Mouse (Mus musculus) CH12.LX (cell line): Measurements from ENCODE around the gene Usp49. TPM values are rescaled to one million over a fixed set of nuclear protein-coding genes. Genes with fewer than 3 reads are reported as not detected.

ENCODE experiments used
- DNase-seq: peaks from one replicate; pipeline ENCODE4 v3.0.0-alpha.2; 2013; ENCODE audit errors: extremely low read depth
- H3K27ac ChIP-seq: 2 replicates; pipeline ENCODE4 v1.5.1; 2012; ENCODE audit warnings: low read depth, mild to moderate bottlenecking, control low read depth, moderate library complexity; ENCODE audit not compliant: insufficient read depth
- H3K27me3 ChIP-seq: replicated peaks from 2 replicates; pipeline ENCODE3; 2012; ENCODE audit warnings: inconsistent platforms
- H3K36me3 ChIP-seq, 2 experiments: replicated peaks in 1 of 2; 2 replicates each; pipeline versions ENCODE3 to v1.6.1; 2012; ENCODE audit warnings: inconsistent platforms in 1 of 2, low read length in 1 of 2, mild to moderate bottlenecking in 1 of 2, mixed read lengths in 1 of 2, moderate library complexity in 1 of 2; ENCODE audit not compliant: control insufficient read depth in 1 of 2, insufficient read depth in 1 of 2
- H3K4me1 ChIP-seq, 2 experiments: 2 replicates each; pipeline ENCODE4 v1.6.1; 2012; ENCODE audit warnings: inconsistent platforms in 1 of 2, moderate library complexity in 1 of 2; ENCODE audit not compliant: insufficient read depth in 2 of 2, control insufficient read depth in 1 of 2
- H3K4me2 ChIP-seq: 2 replicates; pipeline ENCODE4 v1.6.1; 2012; ENCODE audit warnings: low read depth, mild to moderate bottlenecking, control low read depth; ENCODE audit not compliant: poor library complexity, insufficient read depth, severe bottlenecking
- H3K4me3 ChIP-seq, 3 experiments: fragments of 150-350 bp in 1 of 3; sonication (generic) in 1 of 3; replicated peaks in 1 of 3; 2 replicates each; pipeline versions ENCODE3 to v1.5.1; 2011 to 2012; ENCODE audit warnings: low read depth in 2 of 3, low read length in 2 of 3, mild to moderate bottlenecking in 2 of 3, moderate library complexity in 2 of 3, control low read depth in 1 of 3, improper control_type of control experiment in 1 of 3, inconsistent platforms in 1 of 3, mixed read lengths in 1 of 3; ENCODE audit not compliant: poor library complexity in 1 of 3
- H3K79me2 ChIP-seq: replicated peaks from 2 replicates; pipeline ENCODE4 v1.6.1; 2012; ENCODE audit warnings: mild to moderate bottlenecking, moderate library complexity; ENCODE audit not compliant: control insufficient read depth, poor library complexity, insufficient read depth, severe bottlenecking; ENCODE audit errors: extremely low read depth
- H3K9ac ChIP-seq: 2 replicates; pipeline ENCODE4 v1.6.1; 2012; ENCODE audit warnings: low read depth, mild to moderate bottlenecking, control low read depth, moderate library complexity; ENCODE audit not compliant: insufficient read depth
- H3K9me3 ChIP-seq: replicated peaks from 2 replicates; pipeline ENCODE3; 2012; ENCODE audit warnings: low read length, inconsistent platforms, mixed read lengths
- CHD2 ChIP-seq: IDR thresholded peaks from 2 replicates; pipeline ENCODE4 v1.6.1; 2011; ENCODE audit warnings: low read length, improper control_type of control experiment
- CTCF ChIP-seq, 2 experiments: IDR thresholded peaks in 1 of 2; conservative IDR thresholded peaks in 1 of 2; 2 replicates each; pipeline ENCODE4 v1.5.1; 2011 to 2012; ENCODE audit warnings: low read depth in 2 of 2, low read length in 2 of 2, improper control_type of control experiment in 1 of 2, inconsistent platforms in 1 of 2, mild to moderate bottlenecking in 1 of 2, moderate library complexity in 1 of 2
- E2F4 ChIP-seq: IDR thresholded peaks from 2 replicates; pipeline ENCODE4 v1.6.1; 2011; ENCODE audit warnings: low read depth, low read length, improper control_type of control experiment; ENCODE audit not compliant: insufficient replicate concordance
- ETS1 ChIP-seq: conservative IDR thresholded peaks from 2 replicates; pipeline ENCODE4 v1.6.1; 2012; ENCODE audit warnings: low read depth, mild to moderate bottlenecking, inconsistent platforms, low read length, improper control_type of control experiment, moderate library complexity
- HCFC1 ChIP-seq: IDR thresholded peaks from 2 replicates; pipeline ENCODE4 v1.6.1; 2012; ENCODE audit warnings: low read depth, mild to moderate bottlenecking, inconsistent platforms, low read length, improper control_type of control experiment
- IRF4 ChIP-seq: IDR thresholded peaks from 2 replicates; pipeline ENCODE4 v1.6.1; 2014; ENCODE audit warnings: low read depth, mild to moderate bottlenecking, inconsistent platforms, low read length, improper control_type of control experiment
- JUN ChIP-seq: IDR thresholded peaks from 2 replicates; pipeline ENCODE4 v1.6.1; 2011; ENCODE audit warnings: low read depth, mild to moderate bottlenecking, low read length, improper control_type of control experiment, moderate library complexity; ENCODE audit not compliant: insufficient read depth
- MAX ChIP-seq: IDR thresholded peaks from 2 replicates; pipeline ENCODE4 v1.6.1; 2011; ENCODE audit warnings: low read length, improper control_type of control experiment
- MXI1 ChIP-seq: IDR thresholded peaks from 2 replicates; pipeline ENCODE4 v1.6.1; 2011; ENCODE audit warnings: mild to moderate bottlenecking, low read depth, low read length, improper control_type of control experiment
- NELFE ChIP-seq: IDR thresholded peaks from 2 replicates; pipeline ENCODE4 v1.6.1; 2011; ENCODE audit warnings: low read depth, low read length, improper control_type of control experiment
- RAD21 ChIP-seq: IDR thresholded peaks from 2 replicates; pipeline ENCODE4 v1.6.1; 2011; ENCODE audit warnings: low read depth, mild to moderate bottlenecking, low read length, improper control_type of control experiment, moderate library complexity
- SIN3A ChIP-seq: IDR thresholded peaks from 2 replicates; pipeline ENCODE4 v1.6.1; 2012; ENCODE audit warnings: low read length, improper control_type of control experiment, inconsistent platforms
- SMC3 ChIP-seq: IDR thresholded peaks from 2 replicates; pipeline ENCODE4 v1.6.1; 2011; ENCODE audit warnings: low read depth, low read length, improper control_type of control experiment
- TBP ChIP-seq: conservative IDR thresholded peaks from 2 replicates; pipeline ENCODE4 v1.6.1; 2011; ENCODE audit warnings: low read depth, low read length, improper control_type of control experiment
- ZC3H11A ChIP-seq: IDR thresholded peaks from 2 replicates; pipeline ENCODE4 v1.6.1; 2012; ENCODE audit warnings: low read depth, mild to moderate bottlenecking, inconsistent platforms, low read length, improper control_type of control experiment
- ZKSCAN1 ChIP-seq: IDR thresholded peaks from 2 replicates; pipeline ENCODE4 v1.6.1; 2012; ENCODE audit warnings: low read depth, inconsistent platforms, low read length, improper control_type of control experiment, borderline replicate concordance
- dilution Hi-C: fragments of 300-500 bp; cut with MboI; formaldehyde crosslinking; loops from 2 replicates; pipeline ENCODE4 v1.14.3; 2020; ENCODE audit warnings: low sequenced_read_pairs; ENCODE audit not compliant: extremely low pct_unique_long_range_greater_than_20kb, extremely low pct_ligation_motif_present
- in situ Hi-C: fragments of 300-500 bp; cut with MboI; formaldehyde crosslinking; loops from 3 replicates; pipeline ENCODE4 v1.14.3; 2019; ENCODE audit warnings: low sequenced_read_pairs, low pct_ligation_motif_present, low pct_unique_long_range_greater_than_20kb, mixed read lengths
- polyA plus RNA-seq: library from polyadenylated mRNA; unstranded; fragments of >175 nt; gene quantifications from 2 replicates; pipeline ENCODE4 v1.2.1, GENCODE M21; 2012; ENCODE audit warnings: low read depth; ENCODE audit not compliant: insufficient read length
- total RNA-seq, 2 experiments: library from RNA; depleted of rRNA; stranded (reverse); fragments of 300-350 nt in 1 of 2; fragments of >200 nt in 1 of 2; gene quantifications; 2 replicates each; pipeline ENCODE4 v1.2.3; 2012 to 2014

Usp49 gene
- total and polyA plus RNA-seq, 3 experiments = 2.6 to 4.3 (median 3.4) TPM

DNA sequence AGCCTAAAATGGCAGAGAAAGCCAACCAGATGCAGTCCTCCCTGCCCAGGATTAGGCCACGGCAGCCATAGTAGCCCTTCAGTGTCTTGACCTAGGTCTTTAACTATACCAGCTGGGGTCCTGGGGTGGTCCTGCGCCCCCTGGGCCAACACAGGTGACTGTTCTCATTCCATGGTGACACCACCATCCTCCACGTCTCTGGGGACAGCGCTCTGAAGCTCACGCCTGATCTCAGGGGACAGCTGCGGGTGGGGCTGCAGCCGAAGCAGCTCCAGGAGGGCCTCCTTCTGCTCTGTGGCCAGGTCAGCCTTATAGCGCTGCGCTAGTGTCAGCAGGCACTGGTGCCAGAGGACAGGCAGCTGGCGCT lies 29.1 kb upstream of the Usp49 start:
- DNase-seq = no peak
- Histone ChIP-seq H3K9ac (no peak overlapping the region), H3K4me1 (peaks cover 3 to 28% of the 10 kb centered on the region in 2 experiments; a peak in 3 of 4 replicates), H3K79me2 (no peaks in the 10 kb centered on the region), H3K4me2 (no peak overlapping the region), H3K36me3 (peaks cover 74 to 92% of the 10 kb centered on the region in 2 experiments), H3K27me3 (no peaks in the 10 kb centered on the region), H3K4me3 (no peak overlapping the region), H3K9me3 (no peaks in the 10 kb centered on the region), H3K27ac (peak overlapping the region; percentile 24; the same call in 1 of the 2 replicates)
- in situ Hi-C loops = loop anchor here (5.0 to 25.0 kb wide), 2 partner anchors 89 to 214 kb away; partner anchors contain the start of gene Guca1b
- TF ChIP-seq MAX (no peak), E2F4 (no peak), MXI1 (no peak), ZC3H11A (no peak), SIN3A (no peak), TBP (no peak), ZKSCAN1 (no peak), NELFE (no peak), JUN (no peak), CHD2 (no peak)
- dilution Hi-C loops = no loop called here

DNA sequence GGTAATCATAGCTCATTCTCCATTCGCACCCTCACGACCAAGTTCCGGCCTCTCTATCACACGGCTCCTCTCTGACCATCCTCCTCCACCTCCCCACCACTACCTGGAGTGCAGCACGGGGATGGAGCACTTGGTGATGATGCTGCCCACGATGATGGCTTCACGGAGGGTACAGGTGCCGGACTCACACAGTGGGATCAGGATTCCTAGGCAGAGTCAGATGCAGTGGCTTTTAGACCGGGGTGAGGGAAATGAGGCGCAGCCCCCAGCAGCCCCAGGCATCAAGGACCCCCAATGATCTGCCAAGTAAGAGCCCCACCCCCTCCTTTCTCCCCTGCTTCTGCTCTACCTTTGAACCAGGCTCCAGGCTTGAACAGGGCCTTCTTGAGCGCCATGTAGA lies 28.2 kb upstream of the Usp49 start:
- Histone ChIP-seq H3K27me3 (no peaks in the 10 kb centered on the region), H3K9ac (no peak overlapping the region), H3K27ac (no peak overlapping the region), H3K4me3 (no peak overlapping the region), H3K36me3 (peaks cover 82 to 93% of the 10 kb centered on the region in 2 experiments), H3K4me2 (no peak overlapping the region), H3K9me3 (no peaks in the 10 kb centered on the region), H3K4me1 (peaks cover 3 to 22% of the 10 kb centered on the region in 2 experiments; a peak in 3 of 4 replicates), H3K79me2 (no peaks in the 10 kb centered on the region; the same call in 1 of the 2 replicates)
- no peak for DNase-seq
- in situ Hi-C loops (loop anchor here (5.0 to 25.0 kb wide), 2 partner anchors 90 to 215 kb away; partner anchors contain the start of gene Guca1b), dilution Hi-C loops (no loop called here)
- TF ChIP-seq ETS1 = no peak

DNA sequence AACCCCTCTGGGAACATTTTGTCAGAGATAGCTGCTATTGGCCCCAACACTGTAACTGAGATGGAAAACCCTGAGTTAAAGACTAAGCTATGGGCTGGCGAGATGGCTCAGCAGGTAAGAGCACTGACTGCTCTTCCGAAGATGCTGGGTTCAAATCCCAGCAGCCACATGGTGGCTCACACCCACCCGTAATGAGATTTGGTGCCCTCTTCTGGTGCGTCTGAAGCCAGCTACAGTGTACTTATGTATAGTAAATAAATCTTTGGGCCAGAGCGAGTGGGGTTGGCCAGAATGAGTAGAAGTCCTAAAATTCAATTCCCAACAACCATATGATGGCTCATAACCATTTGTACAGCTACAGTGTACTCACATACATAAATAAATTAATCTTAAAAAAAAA lies 24.3 kb upstream of the Usp49 start:
- H3K27me3 ChIP-seq = no peaks in the 10 kb centered on the region
- H3K9ac ChIP-seq = no peak overlapping the region
- H3K79me2 ChIP-seq = peaks cover 27% of the 10 kb centered on the region
- dilution Hi-C loops (no loop called here), in situ Hi-C loops (loop anchor here (25.0 kb wide), 1 partner anchor 219 kb away; the partner anchor contains the start of gene Guca1b)
- H3K36me3 ChIP-seq = peaks cover 66 to 79% of the 10 kb centered on the region in 2 experiments
- no peak for DNase-seq
- no peak overlapping the region for H3K27ac ChIP-seq
- H3K9me3 ChIP-seq = no peaks in the 10 kb centered on the region
- peaks cover 5 to 23% of the 10 kb centered on the region in 2 experiments for H3K4me1 ChIP-seq
- H3K4me2 ChIP-seq = no peak overlapping the region
- TF ChIP-seq SMC3 (peak; percentile 33), HCFC1 (no peak), RAD21 (peak; percentile 3), CTCF (conservative IDR thresholded peaks at IDR 0.05 in 1 of 2, IDR thresholded peaks at IDR 0.05 in 1 of 2; ENCODE audit: low read depth in 2 of 2, low read length in 2 of 2) (peak in 1 of 2 experiments; percentile 61; a peak in 2 of 4 replicates), IRF4 (no peak)
- TF ChIP-seq, all 38 proteins: peak for 3
- H3K4me3 ChIP-seq = no peak overlapping the region
